Mouse (Mus musculus): ENCODE data around the gene Tmem98. TPM values are rescaled to one million over a fixed set of nuclear protein-coding genes. Genes with fewer than 3 reads are reported as not detected.

Tmem98 gene
- total RNA-seq, 2 experiments from 2014 or later, result 4.8 to 5.8 TPM

DNA sequence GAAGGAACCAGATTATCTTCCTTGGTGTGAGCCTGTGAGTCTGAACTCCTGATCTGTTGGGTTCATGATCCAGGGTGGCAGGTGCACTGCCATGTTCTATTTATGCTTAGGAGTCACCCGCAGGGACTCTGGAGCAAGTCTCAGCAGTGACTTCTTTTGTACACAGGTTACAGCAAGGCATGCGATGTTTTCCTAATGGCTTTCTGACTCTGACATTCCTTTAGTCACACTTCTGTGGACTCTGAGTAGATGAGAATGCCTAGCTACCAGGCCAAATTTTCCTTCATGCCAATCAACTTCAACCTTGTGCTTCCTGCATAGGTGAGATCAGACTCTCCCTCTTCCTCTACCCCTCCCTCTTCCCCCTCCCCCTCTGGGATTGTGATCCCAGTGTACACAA lies 25.4 kb downstream of the Tmem98 start:
- intact Hi-C loops (cut with DNase I), result loop anchor here (5.0 to 10.0 kb wide), 2 partner anchors 317 to 539 kb away; no protein-coding TSS in a partner anchor
- no peak overlapping the region for H3K4me3 ChIP-seq

DNA sequence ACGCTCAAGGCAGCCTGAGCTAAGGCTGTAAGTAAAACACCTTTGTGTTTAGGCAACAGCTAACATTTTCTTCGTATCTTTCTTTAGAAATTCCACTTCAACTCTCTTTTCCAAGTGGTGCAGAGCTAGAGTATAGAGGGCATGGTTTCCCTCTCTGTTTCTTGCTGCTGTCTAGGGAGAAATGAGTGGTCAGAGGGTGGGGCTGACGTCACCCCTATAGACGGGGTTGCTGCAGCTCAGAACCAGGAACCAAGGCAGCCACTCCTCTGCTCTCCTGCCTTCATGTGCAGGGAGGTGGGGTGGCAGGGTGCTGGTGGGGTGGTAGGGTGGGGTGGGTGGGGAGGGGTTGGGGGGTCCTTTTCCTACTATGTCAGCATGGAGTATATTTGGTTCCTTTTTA lies 25.9 kb downstream of the Tmem98 start:
- DNase-seq (ENCODE audit: extremely low spot score in 1 of 2, low spot score in 2 of 2), result no peak
- H3K4me3 ChIP-seq, result no peak overlapping the region
- TF ChIP-seq CTCF (IDR thresholded peaks at IDR 0.05), result no peak
- intact Hi-C loops (cut with DNase I), result loop anchor here (5.0 to 10.0 kb wide), 2 partner anchors 316 to 539 kb away; no protein-coding TSS in a partner anchor
- H3K27ac ChIP-seq, result no peak overlapping the region

More for the DNA sequence above, 25.4 kb downstream of the Tmem98 start:
- TF ChIP-seq CTCF (IDR thresholded peaks at IDR 0.05), result no peak
- H3K27ac ChIP-seq, result no peak overlapping the region
- DNase-seq (ENCODE audit: extremely low spot score in 1 of 2, low spot score in 2 of 2), result no peak

DNA sequence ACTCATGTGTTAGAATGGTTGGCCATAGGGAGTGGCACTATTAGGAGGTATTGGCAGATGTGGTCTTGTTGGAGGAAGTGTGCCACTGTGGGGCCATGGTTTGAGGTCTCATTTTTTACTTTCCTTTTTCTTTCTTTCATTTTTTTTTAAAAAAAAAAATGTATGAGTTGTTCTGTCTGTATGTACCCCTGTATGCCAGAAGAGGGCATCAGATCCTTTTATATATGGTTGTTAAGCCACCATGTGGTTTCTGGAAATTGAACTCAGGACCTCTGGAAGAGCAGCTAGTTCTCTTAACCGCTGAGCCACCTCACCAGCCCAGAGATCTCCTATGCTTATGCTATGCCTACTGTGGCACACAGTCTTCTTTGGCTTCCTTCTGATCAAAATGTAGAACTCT lies 28.7 kb downstream of the Tmem98 start:
- TF ChIP-seq CTCF (IDR thresholded peaks at IDR 0.05), result peak; percentile 56
- H3K27ac ChIP-seq, result no peak overlapping the region
- no peak for DNase-seq (ENCODE audit: extremely low spot score in 1 of 2, low spot score in 2 of 2)
- intact Hi-C loops (cut with DNase I), result loop anchor here (5.0 to 10.0 kb wide), 2 partner anchors 314 to 536 kb away; no protein-coding TSS in a partner anchor
- H3K4me3 ChIP-seq, result no peak overlapping the region

DNA sequence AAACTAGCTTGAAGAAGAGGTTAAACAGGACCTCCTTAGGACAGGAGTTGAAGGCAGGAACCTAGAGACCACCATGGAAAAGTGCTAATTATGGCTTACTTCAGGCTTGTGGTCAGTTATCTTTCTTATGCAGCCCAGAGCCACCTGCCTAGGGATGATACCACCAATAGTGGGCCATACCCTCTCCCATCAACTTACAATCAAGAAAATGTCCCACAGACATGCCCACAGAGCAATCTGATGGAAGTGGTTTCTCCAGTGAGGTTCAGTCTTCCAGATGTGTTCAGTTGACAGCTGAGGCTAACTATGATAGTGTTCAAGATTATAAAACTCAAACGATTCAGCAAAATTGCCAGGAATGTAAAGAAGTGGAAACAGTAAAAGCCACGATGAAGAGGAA lies 33.5 kb downstream of the Tmem98 start:
- TF ChIP-seq CTCF (IDR thresholded peaks at IDR 0.05), result no peak
- Histone ChIP-seq H3K4me3 (no peak overlapping the region), H3K27ac (no peak overlapping the region)
- intact Hi-C loops (cut with DNase I), result no loop called here
- DNase-seq (ENCODE audit: extremely low spot score in 1 of 2, low spot score in 2 of 2), result no peak

GRCm38 (mm10) chr11:80845486-80845885 lies 35.5 kb downstream of the Tmem98 start:
- no peak overlapping the region for H3K27ac ChIP-seq
- no peak for DNase-seq (ENCODE audit: extremely low spot score in 1 of 2, low spot score in 2 of 2)
- intact Hi-C loops (cut with DNase I), result no loop called here
- no peak overlapping the region for H3K4me3 ChIP-seq
- TF ChIP-seq CTCF (IDR thresholded peaks at IDR 0.05), result no peak

DNA sequence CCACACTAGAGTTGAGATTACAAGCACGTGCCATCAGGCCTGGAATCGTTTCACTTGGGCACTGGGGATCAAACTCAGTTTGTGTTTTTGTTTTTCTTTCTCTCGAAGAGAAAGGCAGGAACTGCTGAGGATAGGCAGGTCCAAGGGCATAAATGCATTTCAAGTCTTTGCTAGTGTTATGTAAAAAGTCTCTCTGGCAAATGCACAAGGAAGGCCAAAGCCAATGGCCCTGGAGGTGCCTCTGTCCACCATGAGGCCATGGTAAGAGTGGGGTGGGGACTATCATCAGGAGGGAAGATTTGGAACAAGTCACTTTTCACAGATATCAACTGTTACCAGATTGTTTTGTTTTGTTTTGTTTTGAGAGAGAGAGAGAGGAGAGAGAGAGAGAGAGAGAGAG lies 36.1 kb downstream of the Tmem98 start:
- no peak for TF ChIP-seq CTCF (IDR thresholded peaks at IDR 0.05)
- intact Hi-C loops (cut with DNase I), result no loop called here
- DNase-seq (ENCODE audit: extremely low spot score in 1 of 2, low spot score in 2 of 2), result no peak
- Histone ChIP-seq H3K4me3 (no peak overlapping the region), H3K27ac (no peak overlapping the region)

DNA sequence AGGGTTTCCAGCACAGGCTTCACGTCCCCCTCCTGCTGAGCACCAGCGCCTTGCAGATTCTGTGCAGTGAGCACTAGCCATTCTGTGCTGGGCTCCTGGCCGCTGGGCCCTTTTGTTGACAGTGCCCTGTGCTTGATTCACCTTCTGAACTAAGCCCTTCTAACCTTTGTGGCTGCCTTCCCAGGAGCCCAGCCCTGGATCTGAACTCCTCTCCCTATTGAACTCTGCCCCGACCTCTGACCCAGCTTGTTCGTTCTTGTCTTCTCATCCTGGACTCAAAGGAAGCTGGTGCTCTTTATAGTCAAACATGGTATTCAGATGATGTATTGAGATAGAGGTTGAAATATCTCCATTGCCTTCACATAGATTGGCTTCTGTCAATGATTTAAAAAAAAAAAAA lies 38.2 kb downstream of the Tmem98 start:
- no peak for DNase-seq (ENCODE audit: extremely low spot score in 1 of 2, low spot score in 2 of 2)
- intact Hi-C loops (cut with DNase I), result no loop called here
- TF ChIP-seq CTCF (IDR thresholded peaks at IDR 0.05), result no peak
- H3K27ac ChIP-seq, result no peak overlapping the region
- H3K4me3 ChIP-seq, result no peak overlapping the region

GRCm38 (mm10) chr11:80851859-80852258 lies 41.9 kb downstream of the Tmem98 start:
- DNase-seq (ENCODE audit: extremely low spot score in 1 of 2, low spot score in 2 of 2), result no peak
- intact Hi-C loops (cut with DNase I), result no loop called here
- no peak overlapping the region for H3K4me3 ChIP-seq
- peak; percentile 56 for TF ChIP-seq CTCF (IDR thresholded peaks at IDR 0.05)
- no peak overlapping the region for H3K27ac ChIP-seq

- Histone ChIP-seq H3K4me3 (no peak overlapping the region), H3K27ac (no peak overlapping the region)
- TF ChIP-seq CTCF (IDR thresholded peaks at IDR 0.05), result no peak
- intact Hi-C loops (cut with DNase I), result no loop called here
- DNase-seq (ENCODE audit: extremely low spot score in 1 of 2, low spot score in 2 of 2), result peak in 1 of 2 experiments; percentile 16
Measured at GRCm38 (mm10) chr11:80853014-80853413, 43.0 kb downstream of the Tmem98 start.

DNA sequence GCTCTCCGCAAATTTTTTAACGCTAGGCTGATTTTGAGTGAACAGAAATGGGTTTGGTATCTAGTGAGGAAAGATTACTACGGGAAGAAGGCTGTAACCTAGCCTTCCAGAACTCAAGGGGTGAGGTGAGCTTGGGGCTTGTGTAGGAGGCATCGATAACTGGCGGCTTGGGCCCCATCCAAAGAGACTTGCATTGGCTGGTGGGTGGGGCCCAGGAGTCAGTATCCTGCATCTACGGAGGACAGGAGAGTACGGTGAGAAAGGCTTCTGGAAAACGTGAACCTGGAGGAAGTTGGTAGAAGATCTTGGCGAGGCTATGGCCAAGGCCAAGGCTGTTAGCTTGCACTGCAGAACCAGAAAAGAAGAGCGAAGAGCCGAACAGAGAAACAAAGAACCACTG lies 44.5 kb downstream of the Tmem98 start:
- Histone ChIP-seq H3K4me3 (no peak overlapping the region), H3K27ac (no peak overlapping the region)
- intact Hi-C loops (cut with DNase I), result no loop called here
- no peak for TF ChIP-seq CTCF (IDR thresholded peaks at IDR 0.05)
- DNase-seq (ENCODE audit: extremely low spot score in 1 of 2, low spot score in 2 of 2), result no peak

DNA sequence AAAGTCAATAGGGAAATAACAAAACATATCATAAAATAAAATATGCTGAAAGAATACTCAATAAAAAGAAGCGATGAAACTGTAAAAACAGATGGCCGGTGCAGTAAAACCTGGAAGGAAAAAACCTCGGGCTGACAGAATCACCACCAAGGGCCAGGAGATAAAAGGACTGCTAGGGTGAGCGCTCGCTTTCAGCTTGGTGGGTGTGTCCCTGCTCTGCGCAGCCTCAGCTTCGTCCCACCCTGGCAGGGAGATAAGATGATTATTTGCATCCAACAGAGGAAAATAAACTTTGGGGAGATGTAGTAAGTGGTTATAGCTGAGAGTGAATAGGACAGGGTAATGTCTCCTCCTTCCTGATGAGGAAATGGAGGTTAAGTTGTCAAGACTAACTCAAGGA lies 44.9 kb downstream of the Tmem98 start:
- TF ChIP-seq CTCF (IDR thresholded peaks at IDR 0.05), result no peak

GRCm38 (mm10) chr11:80856827-80857226 lies 46.9 kb downstream of the Tmem98 start:
- DNase-seq (ENCODE audit: extremely low spot score in 1 of 2, low spot score in 2 of 2), result no peak
- Histone ChIP-seq H3K27ac (no peak overlapping the region), H3K4me3 (no peak overlapping the region)
- TF ChIP-seq CTCF (IDR thresholded peaks at IDR 0.05), result no peak
- intact Hi-C loops (cut with DNase I), result no loop called here

More for the DNA sequence above, 44.9 kb downstream of the Tmem98 start:
- DNase-seq (ENCODE audit: extremely low spot score in 1 of 2, low spot score in 2 of 2), result no peak
- Histone ChIP-seq H3K27ac (no peak overlapping the region), H3K4me3 (no peak overlapping the region)
- intact Hi-C loops (cut with DNase I), result no loop called here

- TF ChIP-seq CTCF (IDR thresholded peaks at IDR 0.05), result no peak
- DNase-seq (ENCODE audit: extremely low spot score in 1 of 2, low spot score in 2 of 2), result no peak
- no peak within 1 kb of the TSS for H3K27ac ChIP-seq
- H3K4me3 ChIP-seq, result no peak within 1 kb of the TSS
- intact Hi-C loops (cut with DNase I), result no loop called here
Measured at GRCm38 (mm10) chr11:80858065-80858464, 48.1 kb downstream of the Tmem98 start, which contains the start of gene Spaca3. Gene Spaca3, plus strand, starts transcription at chr11:80858365.

Data from left cerebral cortex, adult 2 months (tissue).